8 mouse cellular contexts compared by ENCODE assay signal in the genomic region with DNA sequence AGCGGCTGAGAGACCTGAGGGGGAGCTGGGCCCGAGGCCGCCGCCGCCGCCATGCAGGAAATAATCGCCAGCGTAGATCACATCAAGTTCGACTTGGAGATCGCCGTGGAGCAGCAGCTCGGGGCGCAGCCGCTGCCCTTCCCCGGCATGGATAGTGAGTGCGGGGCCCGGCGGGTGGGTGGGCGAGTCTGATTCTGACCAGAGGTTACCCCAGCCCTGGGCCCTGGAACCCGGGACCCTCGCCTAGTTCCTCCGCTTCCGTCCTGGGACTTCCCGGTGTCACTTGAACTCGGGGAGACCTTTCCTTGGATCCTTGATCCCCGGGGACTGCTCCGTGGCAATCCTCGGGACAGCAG. TPM values are rescaled to one million over a fixed set of nuclear protein-coding genes. Genes with fewer than 3 reads are reported as not detected.
DNase-seq lines count a peak whose midpoint lies in the region; ATAC-seq and TF ChIP-seq lines count a peak whose summit lies in the region.

No protein-coding gene starts in this region.

- H3K36me3 ChIP-seq in lung, embryonic 14.5 days (ENCODE audit: insufficient read depth) = peaks cover 34% of the 10 kb centered on the region
- H3K36me3 ChIP-seq in limb, embryonic 11.5 days (ENCODE audit: control insufficient read depth, insufficient read depth, low read length) = peaks cover 19% of the 10 kb centered on the region

- H3K4me3 ChIP-seq in lung, embryonic 14.5 days (ENCODE audit: low read depth, low read length) = peak overlapping the region; percentile 95
- H3K4me3 ChIP-seq in limb, embryonic 11.5 days (ENCODE audit: low read depth, low read length) = peak overlapping the region; percentile 80
- peak overlapping the region; percentile 75 for H3K4me3 ChIP-seq in olfactory bulb, adult 2 months (ENCODE audit: insufficient read depth, low read depth, low read length)

- peak; percentile 55 for ATAC-seq in lung, embryonic 14.5 days (ENCODE audit: insufficient read depth)
- peak; percentile 4; the same call in 1 of the 2 replicates for ATAC-seq in erythroblast, adult 5-6 weeks (replicated peaks; ENCODE audit: low FRiP score, poor library complexity, severe bottlenecking)
- ATAC-seq in limb, embryonic 11.5 days (ENCODE audit: insufficient number of reproducible peaks, low FRiP score, low TSS enrichment, low read depth) = peak; percentile 65

- peak overlapping the region; percentile 96 for H3K4me2 ChIP-seq in lung, embryonic 14.5 days
- H3K4me2 ChIP-seq in limb, embryonic 11.5 days (ENCODE audit: low read depth, severe bottlenecking) = peak overlapping the region; percentile 58

- no peaks in the 10 kb centered on the region for H3K27me3 ChIP-seq in lung, embryonic 14.5 days (ENCODE audit: insufficient read depth, low read length)
- no peaks in the 10 kb centered on the region for H3K27me3 ChIP-seq in limb, embryonic 11.5 days (ENCODE audit: control insufficient read depth, insufficient read depth, low read length)

- TF ChIP-seq CTCF in lung, embryonic 14.5 days (IDR thresholded peaks at IDR 0.05; ENCODE audit: low read depth) = no peak
- no peak for TF ChIP-seq CTCF in olfactory bulb, adult 2 months (IDR thresholded peaks at IDR 0.05; ENCODE audit: insufficient read depth, low read depth, low read length)

- H3K4me1 ChIP-seq in lung, embryonic 14.5 days (ENCODE audit: insufficient read depth) = no peaks in the 10 kb centered on the region; the same call in 1 of the 2 replicates
- H3K4me1 ChIP-seq in limb, embryonic 11.5 days (ENCODE audit: control insufficient read depth, insufficient read depth, low read length) = peaks cover 14% of the 10 kb centered on the region
- H3K4me1 ChIP-seq in olfactory bulb, adult 2 months (ENCODE audit: control insufficient read depth, insufficient read depth, low read length) = peaks cover 15% of the 10 kb centered on the region

- H3K9ac ChIP-seq in lung, embryonic 14.5 days = peak overlapping the region; percentile 97
- peak overlapping the region; percentile 89 for H3K9ac ChIP-seq in limb, embryonic 11.5 days (ENCODE audit: low read length)

- WGBS in lung, embryonic 14.5 days = 0% methylated on average over 28 of the region's 28 CpGs
- WGBS in limb, embryonic 11.5 days = 0% methylated on average over 28 of the region's 28 CpGs
- WGBS in olfactory bulb, adult 2 months = under 1% methylated on average over 26 of the region's 28 CpGs

- no peak for TF ChIP-seq POLR2A in olfactory bulb, adult 2 months (IDR thresholded peaks at IDR 0.05; ENCODE audit: insufficient read depth, low read depth, low read length)

- H3K27ac ChIP-seq in lung, embryonic 14.5 days (ENCODE audit: low read depth) = peak overlapping the region; percentile 84
- 0 out of 2 replicates have a peak overlapping the region, but pooled peaks have one; percentile 16 for H3K27ac ChIP-seq in limb, embryonic 11.5 days (replicated peaks; ENCODE audit: low read depth, low read length)
- no peak overlapping the region for H3K27ac ChIP-seq in olfactory bulb, adult 2 months (ENCODE audit: insufficient read depth, low read depth, low read length)

- DNase-seq in lung, embryonic 14.5 days = peak; percentile 24
- no peak for DNase-seq in lung, postnatal 4 days
- no peak for DNase-seq in limb, embryonic 11.5 days (ENCODE audit: low spot score)
- no peak for DNase-seq in spleen, postnatal 36 days (ENCODE audit: low spot score in 2 of 2)
- no peak for DNase-seq in adrenal gland, postnatal 10 days
- no peak for DNase-seq in cerebellum, postnatal 36 days

- H3K9me3 ChIP-seq in lung, embryonic 14.5 days (ENCODE audit: low read depth, low read length) = no peaks in the 10 kb centered on the region
- H3K9me3 ChIP-seq in limb, embryonic 11.5 days (ENCODE audit: control insufficient read depth, low read length) = no peaks in the 10 kb centered on the region

RNA-seq across cellular contexts. Expression of a gene that starts 0.3 kb away (rescaled TPM):
- polyA plus RNA-seq in lung, embryonic 14.5 days (2014; fragmentation: Nextera tagmentation; extraction: Ambion mirVana) = 36.5 and 42.3 TPM in 2 replicates
- total RNA-seq in erythroblast, adult 5-6 weeks (2015; ENCODE audit: low replicate concordance) = 8.1 and 11.1 TPM in 2 replicates
- 15.1 and 17.0 TPM in 2 replicates for total RNA-seq in erythroblast, adult 5-6 weeks (2017; ENCODE audit: low replicate concordance)
- polyA plus RNA-seq in limb, embryonic 11.5 days (2014; fragmentation: Nextera tagmentation; extraction: Ambion mirVana) = 39.8 and 40.6 TPM in 2 replicates
- not detected in 2 replicates for polyA plus RNA-seq in olfactory bulb, adult 2 months (2012; ENCODE audit: insufficient read depth, insufficient read length, low replicate concordance, missing spikeins)
- 10 to 100 TPM; 20.2 to 22.7 TPM for total RNA-seq in adrenal gland, postnatal 10 days (2021)

RNA-seq across cellular contexts. Expression of a gene that starts 0.4 kb away (rescaled TPM):
- polyA plus RNA-seq in lung, embryonic 14.5 days (2014; fragmentation: Nextera tagmentation; extraction: Ambion mirVana) = 13.0 and 14.4 TPM in 2 replicates
- total RNA-seq in erythroblast, adult 5-6 weeks (2015; ENCODE audit: low replicate concordance) = 2.7 and 4.8 TPM in 2 replicates
- total RNA-seq in erythroblast, adult 5-6 weeks (2017; ENCODE audit: low replicate concordance) = 6.8 and 10.1 TPM in 2 replicates
- polyA plus RNA-seq in limb, embryonic 11.5 days (2014; fragmentation: Nextera tagmentation; extraction: Ambion mirVana) = 15.1 TPM in 2 replicates
- not detected in 2 replicates for polyA plus RNA-seq in olfactory bulb, adult 2 months (2012; ENCODE audit: insufficient read depth, insufficient read length, low replicate concordance, missing spikeins)
- total RNA-seq in adrenal gland, postnatal 10 days (2021) = 10 to 100 TPM; 21.7 to 29.0 TPM

RNA-seq across cellular contexts. Expression of a gene that starts 24.6 kb away (rescaled TPM):
- 564 and 578 TPM in 2 replicates for polyA plus RNA-seq in lung, embryonic 14.5 days (2014; fragmentation: Nextera tagmentation; extraction: Ambion mirVana)
- 78.0 and 168 TPM in 2 replicates for total RNA-seq in erythroblast, adult 5-6 weeks (2015; ENCODE audit: low replicate concordance)
- 43.4 and 55.3 TPM in 2 replicates for total RNA-seq in erythroblast, adult 5-6 weeks (2017; ENCODE audit: low replicate concordance)
- polyA plus RNA-seq in limb, embryonic 11.5 days (2014; fragmentation: Nextera tagmentation; extraction: Ambion mirVana) = 568 and 582 TPM in 2 replicates
- not detected in 2 replicates for polyA plus RNA-seq in olfactory bulb, adult 2 months (2012; ENCODE audit: insufficient read depth, insufficient read length, low replicate concordance, missing spikeins)
- 100 to 1,000 TPM; 810 to 842 TPM for total RNA-seq in adrenal gland, postnatal 10 days (2021)

RNA-seq across cellular contexts. Expression of a gene that starts 27.1 kb away (rescaled TPM):
- polyA plus RNA-seq in lung, embryonic 14.5 days (2014; fragmentation: Nextera tagmentation; extraction: Ambion mirVana) = 201 and 204 TPM in 2 replicates
- total RNA-seq in erythroblast, adult 5-6 weeks (2015; ENCODE audit: low replicate concordance) = 113 and 149 TPM in 2 replicates
- 170 and 223 TPM in 2 replicates for total RNA-seq in erythroblast, adult 5-6 weeks (2017; ENCODE audit: low replicate concordance)
- polyA plus RNA-seq in limb, embryonic 11.5 days (2014; fragmentation: Nextera tagmentation; extraction: Ambion mirVana) = 286 and 287 TPM in 2 replicates
- polyA plus RNA-seq in olfactory bulb, adult 2 months (2012; ENCODE audit: insufficient read depth, insufficient read length, low replicate concordance, missing spikeins) = not detected in 2 replicates
- 100 to 1,000 TPM in 1 of 2 experiments, 10 to 100 TPM in 1; 97.3 to 102 TPM for total RNA-seq in adrenal gland, postnatal 10 days (2021)

RNA-seq across cellular contexts. Expression of a gene that starts 27.2 kb away (rescaled TPM):
- 107 and 113 TPM in 2 replicates for polyA plus RNA-seq in lung, embryonic 14.5 days (2014; fragmentation: Nextera tagmentation; extraction: Ambion mirVana)
- 12.3 and 14.2 TPM in 2 replicates for total RNA-seq in erythroblast, adult 5-6 weeks (2015; ENCODE audit: low replicate concordance)
- total RNA-seq in erythroblast, adult 5-6 weeks (2017; ENCODE audit: low replicate concordance) = 23.2 and 50.9 TPM in 2 replicates
- polyA plus RNA-seq in limb, embryonic 11.5 days (2014; fragmentation: Nextera tagmentation; extraction: Ambion mirVana) = 140 and 151 TPM in 2 replicates
- not detected in 2 replicates for polyA plus RNA-seq in olfactory bulb, adult 2 months (2012; ENCODE audit: insufficient read depth, insufficient read length, low replicate concordance, missing spikeins)
- total RNA-seq in adrenal gland, postnatal 10 days (2021) = 10 to 100 TPM; 74.5 to 80.9 TPM

Comparison
In these comparisons a context has a peak if more than half of its experiments do, and no peak if none do; other contexts are left out.
1. ATAC-seq: peak in every context shown above with its lines; median percentile 65 in limb, embryonic 11.5 days; 55 in lung, embryonic 14.5 days; 4 in erythroblast, adult 5-6 weeks.
2. RNA of a gene that starts 0.4 kb away (polyA plus RNA-seq): 15.1 TPM in limb, embryonic 11.5 days and 13.0 to 14.4 TPM in lung, embryonic 14.5 days; not detected in olfactory bulb, adult 2 months; every median in the first group is over 10 times any median in the second.
3. Peak in every context shown above with its lines, with median percentiles within 50 percentile points of each other: H3K4me3 ChIP-seq.